Mouse (Mus musculus): Measurements from ENCODE around the gene Lamc3. TPM values are rescaled to one million over a fixed set of nuclear protein-coding genes. Genes with fewer than 3 reads are reported as not detected.

Lamc3 gene
- total and polyA plus RNA-seq, 3 experiments = not detected

DNA sequence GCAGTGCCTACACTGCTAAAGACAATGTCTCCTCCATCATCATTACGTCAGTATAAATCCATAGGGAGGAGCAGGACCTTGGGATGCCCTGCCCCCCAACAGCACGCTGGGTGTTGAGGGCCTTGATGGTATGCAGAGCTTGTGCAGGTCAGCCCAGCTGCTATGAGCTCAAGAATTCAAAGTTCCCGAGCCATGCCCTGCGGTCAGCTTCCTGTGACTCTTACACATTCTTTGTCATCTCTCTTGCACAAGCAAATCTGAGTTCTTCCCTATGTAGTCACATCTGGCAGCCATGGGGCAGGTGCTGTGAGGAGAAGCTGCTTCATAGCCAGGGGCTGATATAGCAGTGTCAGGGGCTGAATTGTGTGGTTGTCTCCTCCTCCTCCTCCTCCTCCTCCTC is 48.0 kb downstream of the Lamc3 start:
- no peaks in the 10 kb centered on the region for H3K4me1 ChIP-seq (ENCODE audit: insufficient read depth, low read depth, low read length)
- TF ChIP-seq TAL1 (conservative IDR thresholded peaks at IDR 0.05; ENCODE audit: low read depth, low read length) (no peak), GATA2 (IDR thresholded peaks at IDR 0.05; ENCODE audit: borderline replicate concordance, low read depth, low read length) (no peak), GATA1 (IDR thresholded peaks at IDR 0.05; ENCODE audit: borderline replicate concordance, low read length) (no peak), POLR2AphosphoS5 (IDR thresholded peaks at IDR 0.05; ENCODE audit: insufficient replicate concordance, low read depth, low read length) (no peak), CTCF (IDR thresholded peaks at IDR 0.05; ENCODE audit: low read depth, low read length) (no peak)
- no peak for DNase-seq (ENCODE audit: low spot score)
- peaks cover 49% of the 10 kb centered on the region for H3K27me3 ChIP-seq (ENCODE audit: insufficient read depth, low read length)
- H3K9me3 ChIP-seq (replicated peaks) = no peaks in the 10 kb centered on the region
- ATAC-seq (ENCODE audit: extremely low read depth, insufficient number of reproducible peaks, low FRiP score, poor library complexity, severe bottlenecking) = no peak
- H3K36me3 ChIP-seq (replicated peaks) = no peaks in the 10 kb centered on the region
- H3K4me3 ChIP-seq (ENCODE audit: low read depth, low read length) = no peak overlapping the region

DNA sequence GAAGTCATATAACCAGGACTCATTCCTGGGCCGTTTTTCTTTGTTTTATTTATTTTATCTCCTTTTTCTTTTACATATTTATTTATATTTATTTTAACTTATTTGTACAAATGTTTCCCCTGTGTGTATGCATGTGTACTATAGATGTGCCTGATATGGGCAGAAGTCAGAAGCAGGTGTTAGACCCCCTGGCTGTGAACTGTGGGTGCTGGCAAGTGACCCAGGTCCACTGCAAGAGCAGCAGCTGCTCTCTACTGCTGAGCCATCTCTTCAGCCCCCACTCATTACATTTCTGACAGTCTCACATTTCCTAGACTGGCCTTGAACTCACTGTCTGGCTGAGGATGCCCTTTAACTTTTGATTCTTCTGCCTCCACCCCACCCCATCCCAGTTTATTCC is 51.2 kb downstream of the Lamc3 start:
- no peaks in the 10 kb centered on the region for H3K9me3 ChIP-seq (replicated peaks)
- TF ChIP-seq TAL1 (conservative IDR thresholded peaks at IDR 0.05; ENCODE audit: low read depth, low read length) = no peak
- no peak for TF ChIP-seq GATA2 (IDR thresholded peaks at IDR 0.05; ENCODE audit: borderline replicate concordance, low read depth, low read length)
- TF ChIP-seq GATA1 (IDR thresholded peaks at IDR 0.05; ENCODE audit: borderline replicate concordance, low read length) = no peak
- TF ChIP-seq POLR2AphosphoS5 (IDR thresholded peaks at IDR 0.05; ENCODE audit: insufficient replicate concordance, low read depth, low read length) = no peak
- no peak for TF ChIP-seq CTCF (IDR thresholded peaks at IDR 0.05; ENCODE audit: low read depth, low read length)
- no peaks in the 10 kb centered on the region for H3K36me3 ChIP-seq (replicated peaks)
- H3K4me1 ChIP-seq (ENCODE audit: insufficient read depth, low read depth, low read length) = no peaks in the 10 kb centered on the region
- DNase-seq (ENCODE audit: low spot score) = no peak
- ATAC-seq (ENCODE audit: extremely low read depth, insufficient number of reproducible peaks, low FRiP score, poor library complexity, severe bottlenecking) = no peak
- H3K27me3 ChIP-seq (ENCODE audit: insufficient read depth, low read length) = peaks cover 36% of the 10 kb centered on the region
- no peak overlapping the region for H3K4me3 ChIP-seq (ENCODE audit: low read depth, low read length)

DNA sequence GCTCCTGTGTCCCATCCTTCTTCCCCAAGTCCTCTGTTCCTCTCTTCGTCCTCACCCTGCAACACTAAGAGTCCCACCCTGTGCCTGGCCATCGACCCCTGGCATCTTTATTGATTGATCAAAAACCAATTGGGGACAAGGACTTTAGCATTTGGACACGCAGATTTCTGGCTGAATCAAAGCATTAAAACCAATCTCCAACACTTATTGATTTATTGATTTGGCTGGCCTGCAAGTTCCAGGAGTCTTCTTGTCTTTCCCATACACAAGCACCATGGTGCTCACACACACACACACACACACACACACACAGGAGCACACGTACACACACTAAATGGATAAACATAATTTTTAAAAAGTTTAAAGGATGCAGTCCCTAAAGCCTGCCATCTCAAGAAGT is 55.9 kb downstream of the Lamc3 start:
- no peaks in the 10 kb centered on the region for H3K9me3 ChIP-seq (replicated peaks)
- ATAC-seq (ENCODE audit: extremely low read depth, insufficient number of reproducible peaks, low FRiP score, poor library complexity, severe bottlenecking) = no peak
- no peak for DNase-seq (ENCODE audit: low spot score)
- no peaks in the 10 kb centered on the region for H3K4me1 ChIP-seq (ENCODE audit: insufficient read depth, low read depth, low read length)
- no peak overlapping the region for H3K4me3 ChIP-seq (ENCODE audit: low read depth, low read length)
- H3K27me3 ChIP-seq (ENCODE audit: insufficient read depth, low read length) = peaks cover 36% of the 10 kb centered on the region
- no peak for TF ChIP-seq GATA2 (IDR thresholded peaks at IDR 0.05; ENCODE audit: borderline replicate concordance, low read depth, low read length)
- no peak for TF ChIP-seq TAL1 (conservative IDR thresholded peaks at IDR 0.05; ENCODE audit: low read depth, low read length)
- TF ChIP-seq CTCF (IDR thresholded peaks at IDR 0.05; ENCODE audit: low read depth, low read length) = no peak
- TF ChIP-seq GATA1 (IDR thresholded peaks at IDR 0.05; ENCODE audit: borderline replicate concordance, low read length) = no peak
- no peak for TF ChIP-seq POLR2AphosphoS5 (IDR thresholded peaks at IDR 0.05; ENCODE audit: insufficient replicate concordance, low read depth, low read length)
- H3K36me3 ChIP-seq (replicated peaks) = no peaks in the 10 kb centered on the region

DNA sequence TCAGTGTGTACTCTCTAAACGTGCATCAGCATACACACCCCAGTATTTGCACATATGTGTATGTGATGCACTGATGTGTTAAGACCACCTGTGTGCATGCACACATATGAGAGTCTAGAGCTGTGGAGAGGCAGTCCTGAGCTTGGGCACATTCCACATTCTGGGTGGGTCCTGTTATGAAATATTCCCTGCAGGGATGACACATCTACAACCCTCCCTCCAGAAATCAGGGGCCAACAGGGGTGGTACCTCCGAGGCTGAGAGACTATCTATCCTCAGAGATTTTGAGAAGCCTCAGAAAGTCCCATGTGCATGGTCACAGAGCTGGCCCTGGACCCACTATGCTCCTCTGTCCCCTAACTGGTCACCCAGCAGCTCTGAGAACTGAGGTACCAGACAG is 58.5 kb downstream of the Lamc3 start:
- TF ChIP-seq GATA2 (IDR thresholded peaks at IDR 0.05; ENCODE audit: borderline replicate concordance, low read depth, low read length) = no peak
- TF ChIP-seq POLR2AphosphoS5 (IDR thresholded peaks at IDR 0.05; ENCODE audit: insufficient replicate concordance, low read depth, low read length) = no peak
- no peak for TF ChIP-seq CTCF (IDR thresholded peaks at IDR 0.05; ENCODE audit: low read depth, low read length)
- no peak for TF ChIP-seq GATA1 (IDR thresholded peaks at IDR 0.05; ENCODE audit: borderline replicate concordance, low read length)
- no peak for TF ChIP-seq TAL1 (conservative IDR thresholded peaks at IDR 0.05; ENCODE audit: low read depth, low read length)
- H3K36me3 ChIP-seq (replicated peaks) = no peaks in the 10 kb centered on the region
- H3K9me3 ChIP-seq (replicated peaks) = no peaks in the 10 kb centered on the region
- peaks cover 53% of the 10 kb centered on the region for H3K27me3 ChIP-seq (ENCODE audit: insufficient read depth, low read length)
- H3K4me1 ChIP-seq (ENCODE audit: insufficient read depth, low read depth, low read length) = peaks cover 2% of the 10 kb centered on the region; the same call in 1 of the 2 replicates
- DNase-seq (ENCODE audit: low spot score) (no peak), ATAC-seq (ENCODE audit: extremely low read depth, insufficient number of reproducible peaks, low FRiP score, poor library complexity, severe bottlenecking) (no peak)
- no peak overlapping the region for H3K4me3 ChIP-seq (ENCODE audit: low read depth, low read length)

DNA sequence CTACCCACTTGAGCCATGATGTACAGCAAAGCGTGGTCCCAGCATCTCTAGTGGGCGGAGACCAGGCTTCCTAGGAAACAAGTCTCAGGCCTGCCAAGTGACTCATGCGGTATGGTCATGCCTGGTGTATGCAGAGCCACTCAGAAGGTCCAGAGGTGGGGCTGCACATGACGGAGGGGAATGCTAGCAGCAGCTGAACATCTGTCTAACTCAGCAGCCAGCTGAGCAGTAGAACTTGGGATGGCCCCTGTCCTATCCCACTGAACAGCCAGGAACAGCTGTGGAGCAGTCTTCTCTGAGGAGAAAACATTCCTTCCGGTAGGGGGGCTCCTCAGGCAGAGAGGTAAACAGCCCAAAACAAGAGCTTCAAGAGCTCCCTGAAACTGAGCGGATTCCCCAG is 61.3 kb downstream of the Lamc3 start:
- Histone ChIP-seq H3K4me3 (ENCODE audit: low read depth, low read length) (no peak overlapping the region), H3K36me3 (replicated peaks) (no peaks in the 10 kb centered on the region), H3K9me3 (replicated peaks) (no peaks in the 10 kb centered on the region), H3K4me1 (ENCODE audit: insufficient read depth, low read depth, low read length) (peaks cover 2% of the 10 kb centered on the region; the same call in 1 of the 2 replicates), H3K27me3 (ENCODE audit: insufficient read depth, low read length) (peaks cover 69% of the 10 kb centered on the region)
- ATAC-seq (ENCODE audit: extremely low read depth, insufficient number of reproducible peaks, low FRiP score, poor library complexity, severe bottlenecking) (no peak), DNase-seq (ENCODE audit: low spot score) (no peak)
- TF ChIP-seq TAL1 (conservative IDR thresholded peaks at IDR 0.05; ENCODE audit: low read depth, low read length) = no peak
- TF ChIP-seq GATA2 (IDR thresholded peaks at IDR 0.05; ENCODE audit: borderline replicate concordance, low read depth, low read length) = no peak
- TF ChIP-seq CTCF (IDR thresholded peaks at IDR 0.05; ENCODE audit: low read depth, low read length) = no peak
- TF ChIP-seq GATA1 (IDR thresholded peaks at IDR 0.05; ENCODE audit: borderline replicate concordance, low read length) = no peak
- TF ChIP-seq POLR2AphosphoS5 (IDR thresholded peaks at IDR 0.05; ENCODE audit: insufficient replicate concordance, low read depth, low read length) = no peak

DNA sequence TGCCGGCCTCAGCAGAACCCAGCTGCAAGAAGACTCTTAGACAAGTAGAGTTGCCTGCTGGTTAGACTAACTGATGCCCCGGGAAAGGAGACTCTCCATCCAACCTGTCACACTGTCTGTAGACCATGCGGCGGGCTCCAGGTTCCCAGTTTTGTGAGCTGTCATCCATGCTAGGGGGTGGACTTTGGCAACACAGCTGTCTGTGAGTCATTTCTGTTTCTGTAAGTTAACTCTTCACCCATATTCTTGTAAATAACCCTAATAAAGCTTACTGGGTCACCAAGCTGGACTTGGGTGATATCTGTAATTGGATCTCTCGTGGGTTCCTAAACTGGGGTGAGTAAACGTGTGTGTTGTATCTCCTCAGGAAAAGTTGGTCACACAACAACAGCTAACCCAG is 61.7 kb downstream of the Lamc3 start:
- Histone ChIP-seq H3K36me3 (replicated peaks) (no peaks in the 10 kb centered on the region), H3K4me3 (ENCODE audit: low read depth, low read length) (no peak overlapping the region), H3K27me3 (ENCODE audit: insufficient read depth, low read length) (peaks cover 72% of the 10 kb centered on the region), H3K4me1 (ENCODE audit: insufficient read depth, low read depth, low read length) (peaks cover 2% of the 10 kb centered on the region; the same call in 1 of the 2 replicates), H3K9me3 (replicated peaks) (no peaks in the 10 kb centered on the region)
- TF ChIP-seq TAL1 (conservative IDR thresholded peaks at IDR 0.05; ENCODE audit: low read depth, low read length) (no peak), POLR2AphosphoS5 (IDR thresholded peaks at IDR 0.05; ENCODE audit: insufficient replicate concordance, low read depth, low read length) (no peak), CTCF (IDR thresholded peaks at IDR 0.05; ENCODE audit: low read depth, low read length) (no peak), GATA1 (IDR thresholded peaks at IDR 0.05; ENCODE audit: borderline replicate concordance, low read length) (no peak)
- DNase-seq (ENCODE audit: low spot score) (no peak), ATAC-seq (ENCODE audit: extremely low read depth, insufficient number of reproducible peaks, low FRiP score, poor library complexity, severe bottlenecking) (no peak)
